In the genomic region with DNA sequence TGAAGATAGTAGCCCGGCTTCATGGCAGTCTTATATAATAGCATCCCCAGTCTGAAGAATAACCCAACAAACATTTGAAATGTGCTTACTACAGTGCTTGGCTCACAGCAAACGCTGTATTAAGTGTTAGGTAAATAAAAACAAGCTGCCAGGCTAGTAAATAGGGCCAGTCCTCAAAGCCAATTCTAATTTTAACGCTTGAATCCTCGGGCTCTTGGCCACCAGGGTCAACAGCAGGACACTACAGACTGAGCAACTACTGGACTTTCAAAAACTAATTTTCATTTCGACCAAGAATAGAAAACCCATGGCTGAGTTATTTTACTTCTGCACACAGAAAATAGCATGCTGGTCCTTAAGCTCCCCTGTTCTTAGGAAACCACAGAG, we compare ENCODE assay signal across 9 mouse cellular contexts. TPM values are rescaled to one million over a fixed set of nuclear protein-coding genes. Genes with fewer than 3 reads are reported as not detected.
DNase-seq lines count a peak whose midpoint lies in the region; ATAC-seq and TF ChIP-seq lines count a peak whose summit lies in the region.
"Had no signal": no experiment of that assay in that cellular context is flagged by ENCODE, and none has a peak within 500 bp of the region (broad histone marks: within the 10 kb centered on the region; RNA-seq: fewer than 3 reads in every experiment).

No protein-coding gene starts in this region.

- no peaks in the 10 kb centered on the region for H3K9me3 ChIP-seq in kidney, postnatal 0 days (replicated peaks; ENCODE audit: low read length)
- H3K9me3 ChIP-seq in limb, embryonic 11.5 days (ENCODE audit: control insufficient read depth, low read length): no peaks in the 10 kb centered on the region
- no peaks in the 10 kb centered on the region for H3K9me3 ChIP-seq in neural tube, embryonic 14.5 days (ENCODE audit: control insufficient read depth, low read length)

- H3K4me3 ChIP-seq in kidney, postnatal 0 days (replicated peaks; ENCODE audit: low read depth, low read length): no peak overlapping the region
- no peak overlapping the region for H3K4me3 ChIP-seq in embryonic fibroblast, embryonic 13.5 days (ENCODE audit: insufficient read depth, low read length)
- no peak overlapping the region for H3K4me3 ChIP-seq in limb, embryonic 11.5 days (ENCODE audit: low read depth, low read length)
- no peak overlapping the region; the same call in 1 of the 2 replicates for H3K4me3 ChIP-seq in neural tube, embryonic 14.5 days (ENCODE audit: low read depth, low read length)

- no peaks in the 10 kb centered on the region for H3K27me3 ChIP-seq in kidney, postnatal 0 days (ENCODE audit: insufficient read depth, low read length)
- H3K27me3 ChIP-seq in limb, embryonic 11.5 days (ENCODE audit: control insufficient read depth, insufficient read depth, low read length): no peaks in the 10 kb centered on the region
- H3K27me3 ChIP-seq in neural tube, embryonic 14.5 days (ENCODE audit: control insufficient read depth, insufficient read depth, low read length): no peaks in the 10 kb centered on the region

- TF ChIP-seq CTCF in kidney, postnatal 0 days (IDR thresholded peaks at IDR 0.05; ENCODE audit: low read depth): no peak
- TF ChIP-seq CTCF in embryonic fibroblast, embryonic 13.5 days (IDR thresholded peaks at IDR 0.05; ENCODE audit: borderline replicate concordance, insufficient read depth, low read length): no peak

- H3K36me3 ChIP-seq in kidney, postnatal 0 days (ENCODE audit: insufficient read depth, low read length): no peaks in the 10 kb centered on the region
- no peaks in the 10 kb centered on the region for H3K36me3 ChIP-seq in limb, embryonic 11.5 days (ENCODE audit: control insufficient read depth, insufficient read depth, low read length)
- no peaks in the 10 kb centered on the region for H3K36me3 ChIP-seq in neural tube, embryonic 14.5 days (ENCODE audit: control insufficient read depth, insufficient read depth, low read length)

- H3K27ac ChIP-seq in kidney, postnatal 0 days: peak overlapping the region; percentile 81
- peak overlapping the region; percentile 97 for H3K27ac ChIP-seq in embryonic fibroblast, embryonic 13.5 days (ENCODE audit: insufficient read depth, low read length)
- H3K27ac ChIP-seq in limb, embryonic 11.5 days (replicated peaks; ENCODE audit: low read depth, low read length): peak overlapping the region; percentile 70
- H3K27ac ChIP-seq in neural tube, embryonic 14.5 days (ENCODE audit: low read depth, low read length): peak overlapping the region; percentile 66; the same call in 1 of the 2 replicates
- H3K27ac ChIP-seq: macrophage had no signal

- ATAC-seq in kidney, postnatal 0 days (replicated peaks; ENCODE audit: low FRiP score, low read depth): no peak
- ATAC-seq in limb, embryonic 11.5 days (ENCODE audit: insufficient number of reproducible peaks, low FRiP score, low TSS enrichment, low read depth): no peak
- no peak for ATAC-seq in neural tube, embryonic 14.5 days (ENCODE audit: low read depth)

- no peak overlapping the region for H3K9ac ChIP-seq in kidney, postnatal 0 days (ENCODE audit: low read depth, low read length)
- peak overlapping the region; percentile 49 for H3K9ac ChIP-seq in limb, embryonic 11.5 days (ENCODE audit: low read length)
- no peak overlapping the region for H3K9ac ChIP-seq in neural tube, embryonic 14.5 days (replicated peaks; ENCODE audit: low read depth, low read length)

- peak overlapping the region; percentile 32 for H3K4me2 ChIP-seq in kidney, postnatal 0 days (ENCODE audit: low read length)
- H3K4me2 ChIP-seq in limb, embryonic 11.5 days (ENCODE audit: low read depth, severe bottlenecking): peak overlapping the region; percentile 40; the same call in 1 of the 2 replicates
- peak overlapping the region; percentile 43; the same call in 1 of the 2 replicates for H3K4me2 ChIP-seq in neural tube, embryonic 14.5 days (ENCODE audit: low read depth, low read length)

- WGBS in kidney, postnatal 0 days: 24% methylated on average over 5 of the region's 5 CpGs
- WGBS in limb, embryonic 11.5 days: 16% methylated on average over 5 of the region's 5 CpGs
- WGBS in neural tube, embryonic 14.5 days: 17% methylated on average over 5 of the region's 5 CpGs

- DNase-seq in kidney, postnatal 0 days (ENCODE audit: low spot score): no peak
- no peak for DNase-seq in kidney, postnatal 10 days
- no peak for DNase-seq in limb, embryonic 11.5 days (ENCODE audit: low spot score)
- no peak for DNase-seq in thymus, postnatal 10 days (ENCODE audit: low spot score in 2 of 2)
- no peak for DNase-seq in cerebellum, adult 9-11 months
- no peak for DNase-seq in ovary, postnatal 14 days (ENCODE audit: low spot score)

- no peak for TF ChIP-seq POLR2A in embryonic fibroblast, embryonic 13.5 days (IDR thresholded peaks at IDR 0.05; ENCODE audit: low read depth, low read length)

- peaks cover 30% of the 10 kb centered on the region for H3K4me1 ChIP-seq in kidney, postnatal 0 days (replicated peaks; ENCODE audit: insufficient read depth, low read length)
- peaks cover 28% of the 10 kb centered on the region for H3K4me1 ChIP-seq in embryonic fibroblast, embryonic 13.5 days (ENCODE audit: control insufficient read depth, insufficient read depth, low read length)
- peaks cover 46% of the 10 kb centered on the region for H3K4me1 ChIP-seq in limb, embryonic 11.5 days (ENCODE audit: control insufficient read depth, insufficient read depth, low read length)
- H3K4me1 ChIP-seq in neural tube, embryonic 14.5 days (ENCODE audit: control insufficient read depth, insufficient read depth, low read length): peaks cover 15% of the 10 kb centered on the region

RNA-seq across cellular contexts. Expression of a gene that starts 30.4 kb away (rescaled TPM):
- 21.3 and 21.6 TPM in 2 replicates for polyA plus RNA-seq in kidney, postnatal 0 days (2015; fragmentation: Nextera tagmentation; extraction: Ambion mirVana)
- 27.5 and 30.7 TPM in 2 replicates for polyA plus RNA-seq in embryonic fibroblast, embryonic 13.5 days (2011; ENCODE audit: insufficient read length, low read depth, missing spikeins)
- 19.1 and 21.5 TPM in 2 replicates for polyA plus RNA-seq in limb, embryonic 11.5 days (2014; fragmentation: Nextera tagmentation; extraction: Ambion mirVana)
- polyA plus RNA-seq in neural tube, embryonic 14.5 days (2014; fragmentation: Nextera tagmentation; extraction: Ambion mirVana): 7.6 TPM in 2 replicates
